Mouse (Mus musculus): ENCODE data around the gene Aldh6a1.

DNA sequence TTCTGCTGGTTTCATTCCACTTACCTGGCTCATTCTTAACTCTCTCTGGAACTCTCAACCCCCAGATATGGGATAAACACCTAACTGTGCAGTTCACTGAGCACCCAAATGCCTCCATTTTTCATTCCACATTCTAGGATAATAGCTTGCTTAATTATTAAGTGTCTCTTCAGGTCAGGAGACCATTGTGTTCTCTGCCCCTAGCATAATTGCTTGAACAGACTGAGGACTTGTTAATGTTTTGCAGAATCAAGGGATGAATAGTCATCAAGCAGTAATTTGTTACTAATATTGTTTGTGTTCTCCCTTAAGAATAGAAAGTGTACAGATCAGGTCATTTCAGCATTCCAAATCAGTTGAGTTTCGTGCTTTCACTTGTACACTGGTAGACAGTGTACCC, 3.4 kb downstream of the Aldh6a1 start:
- no peak for TF ChIP-seq MYOG (IDR thresholded peaks at IDR 0.05; ENCODE audit: control insufficient read depth, extremely low read depth, insufficient read length)
- TF ChIP-seq CTCF (IDR thresholded peaks at IDR 0.05; ENCODE audit: control insufficient read depth, insufficient read depth, insufficient read length), result no peak
- TF ChIP-seq MAX (IDR thresholded peaks at IDR 0.05), result no peak
- no peak for TF ChIP-seq FOSL1 (IDR thresholded peaks at IDR 0.05; ENCODE audit: insufficient read depth, low read length, poor library complexity, severe bottlenecking)
- no peak for TF ChIP-seq USF1 (IDR thresholded peaks at IDR 0.05; ENCODE audit: low read depth)
- TF ChIP-seq CEBPB (IDR thresholded peaks at IDR 0.05; ENCODE audit: low read depth), result no peak
- TF ChIP-seq MYOD1 (IDR thresholded peaks at IDR 0.05; ENCODE audit: control insufficient read depth, insufficient read length, low read depth), result no peak

All from C2C12 (cell line).